Mouse (Mus musculus) liver, adult (tissue): ENCODE results near the gene Aff1.

Experiments used
- GATA4 ChIP-seq: IDR thresholded peaks from 2 replicates; pipeline ENCODE4 v1.6.1; 2014; ENCODE audit warnings: mild to moderate bottlenecking, low read length; ENCODE audit not compliant: insufficient replicate concordance

Aff1 gene

GRCm38 (mm10) chr5:103856286-103857009, 164.3 kb downstream of the Aff1 start:
- no peak for TF ChIP-seq GATA4

GRCm38 (mm10) chr5:103857151-103857550, 165.0 kb downstream of the Aff1 start:
- no peak for TF ChIP-seq GATA4

- no peak for TF ChIP-seq GATA4
These were observed 168.4 kb downstream of the Aff1 start for GRCm38 (mm10) chr5:103860622-103861021.

- TF ChIP-seq GATA4 = no peak
These were observed 171.6 kb downstream of the Aff1 start for GRCm38 (mm10) chr5:103863759-103864158.

DNA sequence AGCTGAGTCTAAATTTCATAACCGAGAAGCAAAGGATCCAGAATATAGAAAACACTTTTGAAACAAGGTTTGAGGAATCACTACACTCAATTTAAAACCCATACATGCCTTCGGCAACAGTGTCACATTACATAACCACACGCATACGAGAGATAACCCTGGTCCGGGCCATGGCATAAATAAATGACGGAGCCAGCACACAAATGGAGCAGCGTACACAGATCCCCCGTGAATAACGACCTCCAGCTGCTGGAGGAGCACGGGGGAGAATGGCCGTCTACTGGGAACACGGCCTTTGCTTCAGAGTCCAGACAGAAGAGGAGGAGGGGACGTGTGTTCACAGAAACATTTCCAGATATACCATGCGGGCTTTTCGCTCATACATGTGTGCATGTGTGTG, 197.6 kb downstream of the Aff1 start:
- TF ChIP-seq GATA4 = no peak

GRCm38 (mm10) chr5:103898310-103898709, 206.1 kb downstream of the Aff1 start:
- TF ChIP-seq GATA4 = no peak
